8 mouse cellular contexts compared by ENCODE assay signal in genomic region chr14:98167186-98168038, GRCm38 (mm10). TPM values are rescaled to one million over a fixed set of nuclear protein-coding genes. Genes with fewer than 3 reads are reported as not detected.
DNase-seq lines count a peak whose midpoint lies in the region; ATAC-seq and TF ChIP-seq lines count a peak whose summit lies in the region.

No protein-coding gene starts in this region.

- H3K27me3 ChIP-seq in embryonic facial prominence, embryonic 10.5 days (replicated peaks; ENCODE audit: low read depth, poor library complexity, severe bottlenecking) = no peaks in the 10 kb centered on the region
- no peaks in the 10 kb centered on the region for H3K27me3 ChIP-seq in heart, embryonic 14.5 days (ENCODE audit: control insufficient read depth, insufficient read depth, low read length)
- H3K27me3 ChIP-seq in kidney, postnatal 0 days (ENCODE audit: insufficient read depth, low read length) = no peaks in the 10 kb centered on the region

- DNase-seq in right cerebral cortex, postnatal 14 days = peak; percentile 5
- no peak for DNase-seq in right cerebral cortex, postnatal 36 days (ENCODE audit: low spot score in 2 of 2)
- peak; percentile 73 for DNase-seq in embryonic facial prominence, embryonic 10.5 days (ENCODE audit: low spot score)
- DNase-seq in kidney, postnatal 0 days (ENCODE audit: low spot score) = peak; percentile 75
- DNase-seq in lung, postnatal 36 days = peak; percentile 81
- DNase-seq in right cerebral cortex, postnatal 4 days = peak; percentile 9
- no peak for DNase-seq in layer of hippocampus, adult 9-10 months (ENCODE audit: low spot score)

- peak overlapping the region; percentile 89 for H3K4me2 ChIP-seq in heart, embryonic 14.5 days (ENCODE audit: low read length)
- peak overlapping the region; percentile 72 for H3K4me2 ChIP-seq in kidney, postnatal 0 days (ENCODE audit: low read length)

- peaks cover 29% of the 10 kb centered on the region for H3K4me1 ChIP-seq in embryonic facial prominence, embryonic 10.5 days
- peaks cover 0 to 2% of the 10 kb centered on the region in 2 experiments; a peak in 1 of 4 replicates for H3K4me1 ChIP-seq in heart, embryonic 14.5 days (ENCODE audit: control insufficient read depth in 2 of 2, insufficient read depth in 2 of 2, low read length in 2 of 2)
- H3K4me1 ChIP-seq in kidney, postnatal 0 days (replicated peaks; ENCODE audit: insufficient read depth, low read length) = no peaks in the 10 kb centered on the region

- H3K27ac ChIP-seq in embryonic facial prominence, embryonic 10.5 days (replicated peaks) = peak overlapping the region; percentile 96
- H3K27ac ChIP-seq in heart, embryonic 14.5 days (replicated peaks in 1 of 2; ENCODE audit: control insufficient read depth in 1 of 2, insufficient read depth in 1 of 2, low read depth in 2 of 2, low read length in 2 of 2) = peak overlapping the region; percentile 61 to 80
- peak overlapping the region; percentile 92 for H3K27ac ChIP-seq in kidney, postnatal 0 days

- peak; percentile 49; the same call in 1 of the 2 replicates for TF ChIP-seq CTCF in kidney, postnatal 0 days (IDR thresholded peaks at IDR 0.05; ENCODE audit: low read depth)

- H3K9ac ChIP-seq in heart, embryonic 14.5 days (ENCODE audit: low read length) = peak overlapping the region; percentile 78
- peak overlapping the region; percentile 80 for H3K9ac ChIP-seq in kidney, postnatal 0 days (ENCODE audit: low read depth, low read length)

- H3K4me3 ChIP-seq in embryonic facial prominence, embryonic 10.5 days = peak overlapping the region; percentile 93
- peak overlapping the region; percentile 63 to 78 for H3K4me3 ChIP-seq in heart, embryonic 14.5 days (ENCODE audit: control insufficient read depth in 1 of 2, insufficient read depth in 1 of 2, low read depth in 1 of 2, low read length in 2 of 2)
- peak overlapping the region; percentile 83 for H3K4me3 ChIP-seq in kidney, postnatal 0 days (replicated peaks; ENCODE audit: low read depth, low read length)

- under 1% methylated on average over 33 of the region's 33 CpGs for WGBS in embryonic facial prominence, embryonic 10.5 days
- 1% methylated on average over 33 of the region's 33 CpGs for WGBS in heart, embryonic 14.5 days
- 2% methylated on average over 33 of the region's 33 CpGs for WGBS in kidney, postnatal 0 days

- H3K9me3 ChIP-seq in embryonic facial prominence, embryonic 10.5 days = no peaks in the 10 kb centered on the region
- H3K9me3 ChIP-seq in heart, embryonic 14.5 days (ENCODE audit: control insufficient read depth, low read length) = no peaks in the 10 kb centered on the region
- H3K9me3 ChIP-seq in kidney, postnatal 0 days (replicated peaks; ENCODE audit: low read length) = no peaks in the 10 kb centered on the region

- ATAC-seq in heart, embryonic 14.5 days (ENCODE audit: insufficient number of reproducible peaks, insufficient read depth, low FRiP score, low read depth) = peak; percentile 46
- peak; percentile 48 for ATAC-seq in kidney, postnatal 0 days (replicated peaks; ENCODE audit: low FRiP score, low read depth)

- no peaks in the 10 kb centered on the region for H3K36me3 ChIP-seq in embryonic facial prominence, embryonic 10.5 days (replicated peaks)
- H3K36me3 ChIP-seq in heart, embryonic 14.5 days (ENCODE audit: control insufficient read depth, insufficient read depth, low read length) = no peaks in the 10 kb centered on the region
- no peaks in the 10 kb centered on the region for H3K36me3 ChIP-seq in kidney, postnatal 0 days (ENCODE audit: insufficient read depth, low read length)

RNA-seq across cellular contexts. Expression of gene Dach1, which starts 2.2 kb away (rescaled TPM):
- polyA plus RNA-seq in embryonic facial prominence, embryonic 10.5 days (2016; fragmentation: Nextera tagmentation; extraction: Ambion mirVana) = 9.4 and 9.7 TPM in 2 replicates
- 2.7 and 4.0 TPM in 2 replicates for polyA plus RNA-seq in heart, embryonic 14.5 days (2014; fragmentation: Nextera tagmentation; extraction: Ambion mirVana)
- 18.2 and 18.4 TPM in 2 replicates for polyA plus RNA-seq in kidney, postnatal 0 days (2015; fragmentation: Nextera tagmentation; extraction: Ambion mirVana)

Comparison
In these comparisons a context has a peak if more than half of its experiments do, and no peak if none do; other contexts are left out.
1. DNase-seq: peak in right cerebral cortex, postnatal 14 days (single experiment), embryonic facial prominence, embryonic 10.5 days (single experiment), kidney, postnatal 0 days (single experiment), lung, postnatal 36 days (single experiment) and right cerebral cortex, postnatal 4 days (single experiment); none in right cerebral cortex, postnatal 36 days (0 of 2) and layer of hippocampus, adult 9-10 months (single experiment).
2. Peak in every context shown above with its lines, with median percentiles within 50 percentile points of each other: H3K27ac ChIP-seq and H3K4me3 ChIP-seq.